Mouse (Mus musculus) intestine, embryonic 15.5 days (tissue): ENCODE measurements at regions not wholly inside any gene's neighbourhood (a gene's known extent, or its start where the extent isn't known, plus 50 kb on each side); places are given as distances from the start of the nearest gene placed in this dataset.

Experiments used
- ATAC-seq: fragments of 200-750 bp; cut with Nextera tagmentation; 2 replicates; pipeline ENCODE4 v1.8.0; 2017; ENCODE audit warnings: moderate TSS enrichment, moderate library complexity
- H3K27ac ChIP-seq: fragments of 300-500 bp; sonication (generic); 2 replicates; pipeline ENCODE4 v1.5.1; 2015; ENCODE audit warnings: mild to moderate bottlenecking, inconsistent platforms
- H3K27me3 ChIP-seq: fragments of 300-500 bp; sonication (generic); replicated peaks from 2 replicates; pipeline ENCODE4 v1.6.1; 2015; ENCODE audit warnings: inconsistent platforms
- H3K36me3 ChIP-seq: fragments of 300-500 bp; sonication (generic); 2 replicates; pipeline ENCODE4 v1.6.1; 2015; ENCODE audit warnings: inconsistent platforms
- H3K4me1 ChIP-seq: fragments of 300-500 bp; sonication (generic); replicated peaks from 2 replicates; pipeline ENCODE4 v1.6.1; 2015; ENCODE audit warnings: inconsistent platforms
- H3K4me2 ChIP-seq: fragments of 300-500 bp; sonication (generic); replicated peaks from 2 replicates; pipeline ENCODE4 v1.6.1; 2015; ENCODE audit warnings: mild to moderate bottlenecking, inconsistent platforms
- H3K4me3 ChIP-seq: fragments of 300-500 bp; sonication (generic); replicated peaks from 2 replicates; pipeline ENCODE4 v1.5.1; 2015; ENCODE audit warnings: inconsistent platforms
- H3K9ac ChIP-seq: fragments of 300-500 bp; sonication (generic); 2 replicates; pipeline ENCODE4 v1.6.1; 2015; ENCODE audit warnings: inconsistent platforms
- H3K9me3 ChIP-seq: fragments of 300-500 bp; sonication (generic); 2 replicates; pipeline ENCODE4 v1.6.1; 2016; ENCODE audit warnings: inconsistent platforms
- WGBS: fragments of 180-500 bp; shearing (Covaris S2); methylation state at CpG from one replicate; pipeline ENCODE4 v1.1.7; 2015; 5-methylcytosine and 5-hydroxymethylcytosine counted together

- H3K36me3 ChIP-seq, result no peaks in the 10 kb centered on the region
- ATAC-seq, result no peak
- no peak overlapping the region for H3K27ac ChIP-seq
- no peak overlapping the region for H3K4me2 ChIP-seq
- H3K27me3 ChIP-seq, result no peaks in the 10 kb centered on the region
- H3K9me3 ChIP-seq, result no peaks in the 10 kb centered on the region
- H3K4me1 ChIP-seq, result no peaks in the 10 kb centered on the region
- WGBS, result 82% methylated on average over 7 of the region's 7 CpGs
- no peak overlapping the region for H3K4me3 ChIP-seq
- no peak overlapping the region for H3K9ac ChIP-seq
Observed at GRCm38 (mm10) chr8:8308253-8308652, 352.8 kb downstream of the Efnb2 start.

- H3K36me3 ChIP-seq, result no peaks in the 10 kb centered on the region
- no peak overlapping the region for H3K4me3 ChIP-seq
- no peak overlapping the region for H3K27ac ChIP-seq
- H3K4me1 ChIP-seq, result no peaks in the 10 kb centered on the region
- H3K9me3 ChIP-seq, result no peaks in the 10 kb centered on the region
- 73% methylated on average over 9 of the region's 9 CpGs for WGBS
- ATAC-seq, result no peak
- H3K27me3 ChIP-seq, result no peaks in the 10 kb centered on the region
- no peak overlapping the region for H3K4me2 ChIP-seq
- no peak overlapping the region for H3K9ac ChIP-seq
Observed at GRCm38 (mm10) chr8:8307487-8307886, 353.6 kb downstream of the Efnb2 start.

GRCm38 (mm10) chr8:8299965-8300767, 360.9 kb downstream of the Efnb2 start:
- Histone ChIP-seq H3K9me3 (no peaks in the 10 kb centered on the region), H3K4me1 (no peaks in the 10 kb centered on the region), H3K9ac (no peak overlapping the region), H3K4me2 (no peak overlapping the region), H3K4me3 (no peak overlapping the region), H3K27me3 (no peaks in the 10 kb centered on the region), H3K27ac (no peak overlapping the region), H3K36me3 (no peaks in the 10 kb centered on the region)
- WGBS, result 61% methylated on average over 6 of the region's 6 CpGs
- ATAC-seq, result no peak

- no peak overlapping the region for H3K27ac ChIP-seq
- no peaks in the 10 kb centered on the region for H3K4me1 ChIP-seq
- no peaks in the 10 kb centered on the region for H3K36me3 ChIP-seq
- H3K27me3 ChIP-seq, result no peaks in the 10 kb centered on the region
- H3K9ac ChIP-seq, result no peak overlapping the region
- H3K9me3 ChIP-seq, result no peaks in the 10 kb centered on the region
- ATAC-seq, result no peak
- no peak overlapping the region for H3K4me2 ChIP-seq
- WGBS, result 51% methylated on average over 6 of the region's 6 CpGs
- no peak overlapping the region for H3K4me3 ChIP-seq
Observed at GRCm38 (mm10) chr8:8292577-8293247, 368.3 kb downstream of the Efnb2 start.

GRCm38 (mm10) chr8:8285876-8286275, 375.2 kb downstream of the Efnb2 start:
- 76% methylated on average over 4 of the region's 4 CpGs for WGBS
- H3K9ac ChIP-seq, result no peak overlapping the region
- no peak overlapping the region for H3K4me2 ChIP-seq
- no peaks in the 10 kb centered on the region for H3K36me3 ChIP-seq
- H3K4me3 ChIP-seq, result no peak overlapping the region
- H3K9me3 ChIP-seq, result no peaks in the 10 kb centered on the region
- H3K4me1 ChIP-seq, result no peaks in the 10 kb centered on the region
- no peak overlapping the region for H3K27ac ChIP-seq
- H3K27me3 ChIP-seq, result no peaks in the 10 kb centered on the region
- ATAC-seq, result no peak

- Histone ChIP-seq H3K4me1 (no peaks in the 10 kb centered on the region), H3K36me3 (no peaks in the 10 kb centered on the region), H3K27ac (no peak overlapping the region), H3K9ac (no peak overlapping the region), H3K4me2 (no peak overlapping the region), H3K27me3 (no peaks in the 10 kb centered on the region), H3K4me3 (no peak overlapping the region), H3K9me3 (no peaks in the 10 kb centered on the region)
- ATAC-seq, result no peak
- WGBS, result 56% methylated on average over 1 of the region's 1 CpGs
Observed at GRCm38 (mm10) chr8:8274987-8275386, 386.1 kb downstream of the Efnb2 start.

- Histone ChIP-seq H3K4me2 (no peak overlapping the region), H3K4me3 (no peak overlapping the region), H3K27me3 (no peaks in the 10 kb centered on the region), H3K36me3 (no peaks in the 10 kb centered on the region), H3K9me3 (no peaks in the 10 kb centered on the region), H3K9ac (no peak overlapping the region), H3K4me1 (no peaks in the 10 kb centered on the region), H3K27ac (no peak overlapping the region)
- WGBS, result 73% methylated on average over 3 of the region's 3 CpGs
- ATAC-seq, result no peak
Observed at GRCm38 (mm10) chr8:8274211-8274641, 386.8 kb downstream of the Efnb2 start.

GRCm38 (mm10) chr8:8258855-8259254, 402.2 kb downstream of the Efnb2 start:
- no peak overlapping the region for H3K27ac ChIP-seq
- 92% methylated on average over 7 of the region's 7 CpGs for WGBS
- H3K9ac ChIP-seq, result no peak overlapping the region
- no peak for ATAC-seq
- no peak overlapping the region for H3K4me2 ChIP-seq
- no peaks in the 10 kb centered on the region for H3K9me3 ChIP-seq
- H3K27me3 ChIP-seq, result no peaks in the 10 kb centered on the region
- H3K4me3 ChIP-seq, result no peak overlapping the region
- H3K36me3 ChIP-seq, result no peaks in the 10 kb centered on the region
- 0 out of 2 replicates have a peak, but pooled peaks cover 2% of the 10 kb centered on the region for H3K4me1 ChIP-seq

GRCm38 (mm10) chr8:8258231-8258638, 402.8 kb downstream of the Efnb2 start:
- Histone ChIP-seq H3K27ac (no peak overlapping the region), H3K9ac (no peak overlapping the region), H3K4me3 (no peak overlapping the region), H3K36me3 (no peaks in the 10 kb centered on the region), H3K9me3 (no peaks in the 10 kb centered on the region), H3K27me3 (no peaks in the 10 kb centered on the region), H3K4me2 (no peak overlapping the region), H3K4me1 (0 out of 2 replicates have a peak, but pooled peaks cover 2% of the 10 kb centered on the region)
- no peak for ATAC-seq
- 54% methylated on average over 9 of the region's 9 CpGs for WGBS

GRCm38 (mm10) chr8:8256327-8256726, 404.7 kb downstream of the Efnb2 start:
- Histone ChIP-seq H3K9ac (no peak overlapping the region), H3K4me2 (no peak overlapping the region), H3K9me3 (no peaks in the 10 kb centered on the region), H3K4me3 (no peak overlapping the region), H3K27ac (no peak overlapping the region), H3K4me1 (0 out of 2 replicates have a peak, but pooled peaks cover 2% of the 10 kb centered on the region), H3K36me3 (no peaks in the 10 kb centered on the region), H3K27me3 (no peaks in the 10 kb centered on the region)
- ATAC-seq, result no peak
- 45% methylated on average over 1 of the region's 1 CpGs for WGBS

- WGBS, result 91% methylated on average over 3 of the region's 3 CpGs
Observed at GRCm38 (mm10) chr8:8254446-8254845, 406.6 kb downstream of the Efnb2 start.

GRCm38 (mm10) chr8:8244599-8244998, 416.4 kb downstream of the Efnb2 start:
- no peak overlapping the region for H3K27ac ChIP-seq
- no peaks in the 10 kb centered on the region for H3K27me3 ChIP-seq
- no peak overlapping the region for H3K9ac ChIP-seq
- H3K4me1 ChIP-seq, result peaks cover 4% of the 10 kb centered on the region; the same call in 1 of the 2 replicates
- ATAC-seq, result peak; percentile 74
- no peak overlapping the region for H3K4me3 ChIP-seq
- no peaks in the 10 kb centered on the region for H3K36me3 ChIP-seq
- no peaks in the 10 kb centered on the region for H3K9me3 ChIP-seq
- no peak overlapping the region for H3K4me2 ChIP-seq
- WGBS, result 58% methylated on average over 1 of the region's 1 CpGs

More at GRCm38 (mm10) chr8:8254446-8254845, 406.6 kb downstream of the Efnb2 start:
- no peak overlapping the region for H3K4me3 ChIP-seq
- H3K9ac ChIP-seq, result no peak overlapping the region
- no peaks in the 10 kb centered on the region for H3K27me3 ChIP-seq
- no peaks in the 10 kb centered on the region for H3K36me3 ChIP-seq
- no peak overlapping the region for H3K27ac ChIP-seq
- 0 out of 2 replicates have a peak, but pooled peaks cover 2% of the 10 kb centered on the region for H3K4me1 ChIP-seq
- no peak for ATAC-seq
- H3K9me3 ChIP-seq, result no peaks in the 10 kb centered on the region
- H3K4me2 ChIP-seq, result no peak overlapping the region
